Mouse (Mus musculus) cortical plate, adult 2 months (tissue): ENCODE measurements at regions not wholly inside any gene's neighbourhood (a gene's known extent, or its start where the extent isn't known, plus 50 kb on each side); places are given as distances from the start of the nearest gene placed in this dataset.

Experiments used
- H3K27ac ChIP-seq: fragments of 200-500 bp; 2 replicates; pipeline ENCODE4 v1.5.1; 2012; ENCODE audit warnings: low read length, control low read depth, inconsistent platforms; ENCODE audit not compliant: insufficient read depth
- H3K4me1 ChIP-seq: fragments of 200-500 bp; 2 replicates; pipeline ENCODE4 v1.6.1; 2011; ENCODE audit warnings: low read length; ENCODE audit not compliant: control insufficient read depth, insufficient read depth
- H3K4me3 ChIP-seq: fragments of 200-500 bp; 2 replicates; pipeline ENCODE4 v1.5.1; 2011; ENCODE audit warnings: mild to moderate bottlenecking, low read length, control low read depth; ENCODE audit not compliant: insufficient read depth
- CTCF ChIP-seq: fragments of 200-500 bp; IDR thresholded peaks from 2 replicates; pipeline ENCODE4 v1.5.1; 2011; ENCODE audit warnings: mild to moderate bottlenecking, control low read depth, low read length; ENCODE audit not compliant: insufficient read depth; ENCODE audit errors: extremely low read depth
- POLR2A ChIP-seq: fragments of 200-500 bp; IDR thresholded peaks from 2 replicates; pipeline ENCODE4 v1.6.1; 2011; ENCODE audit warnings: mild to moderate bottlenecking, low read length, control low read depth; ENCODE audit not compliant: insufficient read depth; ENCODE audit errors: extremely low read depth

DNA sequence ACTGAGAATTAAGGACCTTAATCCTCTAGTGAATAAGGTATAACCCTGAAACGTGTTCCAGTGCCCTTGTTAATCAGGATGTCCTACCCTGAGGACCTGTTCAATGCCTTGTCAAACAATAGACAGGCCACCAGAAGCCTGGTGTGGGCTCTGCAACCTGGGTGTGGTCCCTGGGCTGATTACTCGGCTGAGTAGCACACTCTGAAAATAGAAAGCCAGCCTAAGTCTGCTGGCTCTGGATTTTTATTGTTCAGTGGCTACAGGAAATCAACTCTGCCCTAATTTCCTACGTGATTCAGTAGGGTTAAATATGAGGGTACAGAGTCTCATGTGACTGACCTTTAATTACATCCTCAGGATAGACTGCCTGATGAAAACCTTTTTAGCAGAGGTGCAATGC is 113.9 kb upstream of the Adgrl4 start:
- Histone ChIP-seq H3K4me1 (no peaks in the 10 kb centered on the region), H3K27ac (no peak overlapping the region), H3K4me3 (no peak overlapping the region)
- TF ChIP-seq CTCF, result no peak
- no peak for TF ChIP-seq POLR2A

DNA sequence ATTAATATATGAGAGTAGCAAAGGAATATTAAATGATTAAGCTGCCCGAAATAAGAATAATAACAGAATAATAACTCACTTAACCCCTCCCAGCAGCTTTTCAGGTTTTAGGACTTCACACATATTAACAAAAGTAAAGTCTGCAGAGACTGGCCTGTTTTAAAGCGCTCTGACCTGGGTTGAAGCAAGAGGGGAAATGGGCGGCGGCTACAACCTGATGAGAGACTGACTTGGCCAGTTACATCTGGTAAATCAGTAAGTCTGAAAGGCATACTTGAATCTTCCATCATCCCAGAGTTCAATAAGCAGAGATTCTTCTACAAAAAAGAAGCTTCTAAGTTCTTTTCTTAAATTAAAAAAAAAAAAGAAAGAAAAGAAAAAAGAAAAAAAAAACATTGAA is 107.9 kb upstream of the Adgrl4 start:
- TF ChIP-seq CTCF, result no peak
- TF ChIP-seq POLR2A, result no peak
- Histone ChIP-seq H3K4me3 (no peak overlapping the region), H3K27ac (no peak overlapping the region), H3K4me1 (no peaks in the 10 kb centered on the region)

DNA sequence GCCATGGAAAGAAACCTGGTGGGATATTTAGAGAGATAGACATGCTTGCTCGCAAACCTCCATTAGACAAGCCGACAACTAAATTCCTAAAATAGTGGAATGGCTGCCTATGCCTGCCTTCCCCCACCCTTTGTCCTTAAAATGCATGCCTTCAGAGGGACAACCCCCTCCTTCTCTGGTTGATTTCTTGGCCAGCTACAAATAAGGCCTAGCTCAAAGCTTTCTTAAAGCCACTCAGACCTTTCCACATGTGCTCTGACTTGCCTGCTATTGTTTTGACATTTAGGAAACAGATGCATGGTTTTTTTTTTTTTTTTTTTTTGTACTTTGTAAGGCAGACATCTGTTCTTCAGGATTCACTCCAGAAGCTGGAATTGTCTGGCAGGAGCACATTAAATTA is 105.8 kb upstream of the Adgrl4 start:
- Histone ChIP-seq H3K4me3 (no peak overlapping the region), H3K4me1 (no peaks in the 10 kb centered on the region), H3K27ac (no peak overlapping the region)
- TF ChIP-seq CTCF, result no peak
- no peak for TF ChIP-seq POLR2A

DNA sequence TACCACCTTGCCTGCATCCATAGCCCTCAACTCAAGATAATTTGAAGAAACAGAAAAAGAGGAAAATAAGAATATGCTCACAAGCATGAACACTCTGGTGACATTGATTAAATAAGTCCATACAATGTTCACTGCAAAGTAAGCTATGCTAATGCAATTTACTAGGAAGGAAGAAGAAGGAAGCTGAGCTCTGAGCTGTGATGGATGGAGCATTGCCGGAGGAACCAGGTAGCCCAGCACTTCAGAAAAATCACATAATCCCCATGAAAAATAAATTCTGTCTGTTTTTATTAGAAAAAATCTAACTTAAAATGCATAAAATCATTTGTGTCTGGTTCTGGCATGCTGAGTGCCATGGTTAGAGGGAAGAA is 105.4 kb upstream of the Adgrl4 start:
- TF ChIP-seq CTCF (no peak), POLR2A (no peak)

DNA sequence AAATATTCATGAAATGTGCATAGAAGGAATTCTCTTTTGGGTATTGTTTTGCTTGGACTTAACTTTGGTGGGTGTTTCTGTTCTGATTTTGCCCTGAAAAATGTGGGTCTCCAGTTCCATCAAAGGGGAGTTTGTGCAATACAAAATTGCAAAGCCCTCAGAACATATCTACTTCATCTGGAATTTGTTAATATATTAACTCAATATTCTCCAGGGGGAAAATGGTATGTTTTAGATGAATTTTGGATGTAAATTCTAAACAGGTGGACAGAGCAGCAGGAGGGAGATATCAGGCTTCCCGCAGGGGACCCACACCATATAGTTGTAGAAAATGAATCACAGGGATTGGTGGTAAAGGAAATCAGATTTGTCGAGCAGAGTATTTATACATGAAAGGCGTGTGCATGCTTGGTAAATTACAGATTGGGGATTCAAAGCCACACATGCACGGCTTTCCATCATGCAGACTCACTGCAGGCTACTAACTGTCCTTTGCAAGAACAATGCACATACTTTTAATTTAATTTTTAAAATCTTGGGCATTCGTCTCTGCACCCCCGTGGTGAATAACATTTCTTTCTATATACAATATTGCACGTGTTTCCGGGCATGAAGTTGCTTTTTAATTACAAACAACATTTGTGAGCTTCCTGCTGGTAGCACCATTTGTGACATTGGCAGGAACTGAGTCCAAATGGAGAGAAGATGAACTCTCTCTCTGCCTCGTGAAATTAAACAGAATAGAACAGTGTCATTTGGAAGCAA is 104.8 kb upstream of the Adgrl4 start:
- H3K4me1 ChIP-seq, result no peaks in the 10 kb centered on the region
- no peak overlapping the region for H3K4me3 ChIP-seq
- H3K27ac ChIP-seq, result no peak overlapping the region
- TF ChIP-seq POLR2A (no peak), CTCF (no peak)

More for the DNA sequence above, 105.4 kb upstream of the Adgrl4 start:
- Histone ChIP-seq H3K4me3 (no peak overlapping the region), H3K27ac (no peak overlapping the region), H3K4me1 (no peaks in the 10 kb centered on the region)

DNA sequence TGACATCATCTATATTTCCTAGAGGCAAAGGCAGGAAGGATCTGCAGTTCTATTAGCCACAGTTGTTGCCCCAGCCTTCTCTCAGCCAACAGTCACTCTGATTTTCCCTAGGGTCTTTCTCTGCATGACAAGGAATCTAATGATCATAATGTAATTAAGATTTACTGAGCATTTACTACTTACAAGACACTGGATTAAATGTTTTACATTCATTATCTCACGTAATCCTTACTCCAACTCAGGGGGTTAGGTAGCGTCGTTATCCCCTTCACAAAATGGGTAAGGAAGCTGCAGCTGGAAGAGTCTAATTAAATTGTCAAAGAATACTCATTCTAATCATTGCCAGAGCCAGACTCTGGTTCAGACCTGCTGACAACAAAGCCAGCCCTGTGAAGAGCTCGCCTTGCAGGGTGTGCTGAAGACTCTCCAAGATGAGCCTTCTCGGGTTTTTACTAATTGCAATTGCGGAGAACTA is 103.8 kb upstream of the Adgrl4 start:
- Histone ChIP-seq H3K4me1 (no peaks in the 10 kb centered on the region), H3K27ac (no peak overlapping the region), H3K4me3 (no peak overlapping the region)
- TF ChIP-seq CTCF, result no peak
- TF ChIP-seq POLR2A, result no peak

DNA sequence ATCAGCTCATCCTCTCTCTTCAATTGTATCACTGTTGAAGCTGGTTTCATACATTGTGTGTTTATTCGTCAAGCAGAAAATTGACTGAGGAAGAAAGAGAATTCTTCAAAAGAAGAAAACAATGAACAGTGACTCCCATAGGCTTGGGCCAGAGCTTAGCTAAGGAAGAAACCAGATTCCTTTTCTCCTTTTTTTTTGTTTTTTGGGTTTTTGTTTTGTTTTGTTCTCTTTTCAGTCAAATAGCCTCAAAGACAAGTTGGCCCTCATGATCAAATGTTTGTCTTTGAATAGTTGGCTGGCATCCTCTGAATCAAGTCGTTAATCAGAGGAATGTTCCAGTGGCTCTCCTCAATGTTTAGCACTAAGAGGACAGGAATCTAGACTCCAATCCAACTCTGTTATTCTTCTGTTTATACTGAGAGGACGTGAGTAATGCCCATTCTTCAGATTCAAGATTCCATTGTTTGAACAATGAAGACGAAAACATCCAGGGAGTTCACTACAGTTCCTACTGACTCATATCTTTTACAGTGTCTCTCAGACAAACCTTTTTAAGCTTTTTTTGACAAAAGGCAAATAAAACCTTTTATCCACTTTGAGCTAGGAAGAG is 86.1 kb upstream of the Adgrl4 start:
- Histone ChIP-seq H3K4me3 (no peak overlapping the region), H3K27ac (no peak overlapping the region), H3K4me1 (no peaks in the 10 kb centered on the region)
- TF ChIP-seq POLR2A, result no peak
- no peak for TF ChIP-seq CTCF

DNA sequence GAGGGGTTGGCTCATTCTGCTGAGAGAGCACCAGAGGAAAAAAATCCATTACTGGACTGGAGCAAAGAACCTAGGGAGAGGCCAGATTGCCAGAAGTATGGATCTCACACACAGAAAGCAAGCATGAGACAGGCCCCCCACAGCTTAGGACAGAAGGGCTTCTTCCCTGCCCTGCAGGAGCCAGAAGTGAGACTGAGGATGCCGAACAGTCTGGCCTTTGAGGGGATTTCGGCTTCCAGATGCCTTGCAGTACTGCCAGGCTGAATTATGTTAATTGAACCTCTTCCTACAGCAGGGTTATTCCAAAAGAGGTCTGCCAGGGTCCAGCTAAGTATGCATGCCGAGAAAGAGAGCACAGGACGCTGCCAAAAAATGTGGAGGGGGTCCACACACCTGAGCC is 71.4 kb upstream of the Adgrl4 start:
- H3K4me1 ChIP-seq, result no peaks in the 10 kb centered on the region
- no peak overlapping the region for H3K4me3 ChIP-seq
- TF ChIP-seq CTCF, result no peak
- H3K27ac ChIP-seq, result no peak overlapping the region

DNA sequence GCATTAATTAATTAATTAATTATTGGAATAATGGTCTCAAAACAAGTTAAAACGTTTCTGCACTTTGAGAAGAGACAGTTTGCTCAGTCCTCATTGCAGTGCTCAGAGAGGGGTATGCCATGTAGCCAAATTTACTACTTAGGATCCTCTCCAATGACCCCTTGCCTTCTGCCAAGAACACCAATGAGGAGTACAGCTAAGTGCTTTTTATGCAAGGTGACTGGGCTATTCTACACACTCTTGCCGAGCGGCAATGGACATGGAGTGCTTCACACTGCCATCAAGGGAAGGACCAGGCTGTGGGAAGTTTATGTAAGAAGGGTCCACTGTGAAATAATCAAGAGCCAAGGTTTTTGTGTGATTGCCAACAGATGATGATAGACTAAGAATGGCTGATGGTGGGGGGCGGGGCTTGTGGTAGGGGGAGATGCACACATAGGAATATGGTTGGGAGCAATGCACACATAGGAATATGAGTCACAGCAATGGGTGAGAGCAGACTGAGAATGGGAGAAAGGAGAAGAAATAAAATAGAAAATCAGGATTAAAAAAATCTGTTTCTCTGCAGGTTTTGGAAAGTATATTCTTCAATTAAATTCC is 70.9 kb upstream of the Adgrl4 start:
- no peaks in the 10 kb centered on the region for H3K4me1 ChIP-seq
- no peak overlapping the region for H3K4me3 ChIP-seq
- TF ChIP-seq CTCF (no peak), POLR2A (no peak)
- no peak overlapping the region for H3K27ac ChIP-seq

DNA sequence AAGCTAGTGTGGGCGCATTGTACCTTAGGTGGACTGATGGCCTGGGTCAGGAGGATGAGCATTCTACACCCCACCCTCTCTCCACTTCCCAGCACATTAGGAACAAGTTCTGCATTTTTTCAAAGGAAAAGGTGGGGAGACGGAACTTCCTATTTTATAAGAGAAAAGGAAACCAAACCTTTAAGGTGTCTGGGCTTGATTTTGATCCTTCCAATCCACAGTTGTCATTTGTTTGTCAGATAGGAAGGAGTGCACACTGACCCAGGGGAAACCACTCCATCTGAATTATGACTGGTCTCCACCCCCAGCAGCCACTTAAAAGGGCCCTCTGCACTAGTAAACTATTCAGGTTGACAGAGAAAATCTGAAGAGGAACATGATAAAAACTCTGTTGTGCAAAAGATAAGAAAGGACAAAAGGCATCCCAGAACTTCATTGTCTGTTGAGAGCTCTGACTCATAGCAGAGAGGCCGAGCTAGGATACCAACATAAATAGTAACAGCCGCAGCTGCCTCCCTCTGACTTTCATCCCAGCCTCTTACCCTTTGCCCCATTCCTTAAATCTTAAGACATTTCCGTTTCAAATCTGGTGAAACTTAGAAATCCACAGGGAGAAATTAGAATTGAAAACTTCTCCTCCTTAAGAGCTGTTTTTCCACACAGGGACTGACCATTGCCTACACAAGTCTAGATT is 54.2 kb upstream of the Adgrl4 start:
- TF ChIP-seq POLR2A (no peak), CTCF (no peak)
- Histone ChIP-seq H3K4me3 (no peak overlapping the region), H3K27ac (no peak overlapping the region), H3K4me1 (no peaks in the 10 kb centered on the region)
